Mouse (Mus musculus) small intestine, adult 2 months (tissue): ENCODE results near the gene Dtx1. TPM values are rescaled to one million over a fixed set of nuclear protein-coding genes. Genes with fewer than 3 reads are reported as not detected.

Experiments
- H3K27ac ChIP-seq: fragments of 200-500 bp; 2 replicates; pipeline ENCODE4 v1.5.1; 2012; ENCODE audit warnings: low read depth, low read length, control low read depth, inconsistent platforms; ENCODE audit not compliant: insufficient read depth
- H3K27me3 ChIP-seq: fragments of 200-500 bp; 2 replicates; pipeline ENCODE4 v1.6.1; 2012; ENCODE audit warnings: mild to moderate bottlenecking, moderate library complexity, low read length, inconsistent platforms; ENCODE audit not compliant: control insufficient read depth, insufficient read depth
- H3K36me3 ChIP-seq: fragments of 200-500 bp; 2 replicates; pipeline ENCODE4 v1.6.1; 2012; ENCODE audit warnings: mild to moderate bottlenecking, low read length, control low read depth, inconsistent platforms; ENCODE audit not compliant: control insufficient read depth, insufficient read depth
- H3K4me1 ChIP-seq: fragments of 200-500 bp; 2 replicates; pipeline ENCODE4 v1.6.1; 2012; ENCODE audit warnings: low read length, inconsistent platforms, mixed read lengths; ENCODE audit not compliant: control insufficient read depth, insufficient read depth, insufficient read length
- H3K4me3 ChIP-seq: fragments of 200-500 bp; 2 replicates; pipeline ENCODE4 v1.5.1; 2012; ENCODE audit warnings: low read depth, mild to moderate bottlenecking, control low read depth, inconsistent platforms, low read length, moderate library complexity
- CTCF ChIP-seq: fragments of 200-500 bp; IDR thresholded peaks from 2 replicates; pipeline ENCODE4 v1.5.1; 2012; ENCODE audit warnings: low read depth, mild to moderate bottlenecking, control low read depth, inconsistent platforms, low read length, moderate library complexity, mixed read lengths; ENCODE audit not compliant: insufficient replicate concordance, insufficient read length; ENCODE audit errors: extremely low read depth
- POLR2A ChIP-seq: fragments of 200-500 bp; IDR thresholded peaks from 2 replicates; pipeline ENCODE4 v1.6.1; 2012; ENCODE audit warnings: low read depth, mild to moderate bottlenecking, control low read depth, inconsistent platforms, low read length, moderate library complexity
- WGBS: fragments of 180-500 bp; shearing (Covaris S2); methylation state at CpG from one replicate; pipeline ENCODE4 v1.1.7; 2018; 5-methylcytosine and 5-hydroxymethylcytosine counted together
- polyA plus RNA-seq: library from polyadenylated mRNA; depleted of rRNA; stranded (reverse); fragments of >200 nt; gene quantifications from 2 replicates; pipeline ENCODE4 v1.2.3, GENCODE M21; 2012

The Dtx1 gene
- polyA plus RNA-seq, 1 experiment: 31.1 TPM

- H3K4me1 ChIP-seq: no peaks in the 10 kb centered on the region
- no peak for TF ChIP-seq POLR2A
- no peak for TF ChIP-seq CTCF
- no peak overlapping the region for H3K27ac ChIP-seq
- H3K36me3 ChIP-seq: no peaks in the 10 kb centered on the region
- peaks cover 3% of the 10 kb centered on the region; the same call in 1 of the 2 replicates for H3K27me3 ChIP-seq
- 70% methylated on average over 10 of the region's 10 CpGs for WGBS
- no peak overlapping the region for H3K4me3 ChIP-seq
Observed at GRCm38 (mm10) chr5:120717136-120717535, 5.4 kb upstream of the Dtx1 start.

GRCm38 (mm10) chr5:120714314-120714713 is 2.6 kb upstream of the Dtx1 start:
- TF ChIP-seq CTCF: peak; percentile 88
- TF ChIP-seq POLR2A: no peak
- Histone ChIP-seq H3K27me3 (peaks cover 10% of the 10 kb centered on the region), H3K4me1 (peaks cover 3% of the 10 kb centered on the region; the same call in 1 of the 2 replicates), H3K36me3 (no peaks in the 10 kb centered on the region), H3K27ac (no peak overlapping the region), H3K4me3 (no peak overlapping the region)
- WGBS: 2% methylated on average over 16 of the region's 16 CpGs

- Histone ChIP-seq H3K4me3 (no peak overlapping the region), H3K27me3 (peaks cover 10% of the 10 kb centered on the region), H3K36me3 (no peaks in the 10 kb centered on the region), H3K4me1 (peaks cover 3% of the 10 kb centered on the region; the same call in 1 of the 2 replicates), H3K27ac (no peak overlapping the region)
- TF ChIP-seq CTCF: no peak
- TF ChIP-seq POLR2A: no peak
- 71% methylated on average over 8 of the region's 8 CpGs for WGBS
Observed at GRCm38 (mm10) chr5:120712721-120713120, 994 bp upstream of the Dtx1 start.

- Histone ChIP-seq H3K27ac (no peak overlapping the region), H3K27me3 (peaks cover 10% of the 10 kb centered on the region), H3K36me3 (no peaks in the 10 kb centered on the region), H3K4me3 (peak overlapping the region; percentile 68), H3K4me1 (peaks cover 3% of the 10 kb centered on the region; the same call in 1 of the 2 replicates)
- TF ChIP-seq POLR2A (no peak), CTCF (no peak)
- WGBS: 1% methylated on average over 41 of the region's 43 CpGs
Observed at GRCm38 (mm10) chr5:120711416-120711815, 311 bp downstream of the Dtx1 start.

GRCm38 (mm10) chr5:120710826-120711248 is 890 bp downstream of the Dtx1 start:
- peaks cover 3% of the 10 kb centered on the region; the same call in 1 of the 2 replicates for H3K4me1 ChIP-seq
- no peak overlapping the region for H3K27ac ChIP-seq
- H3K4me3 ChIP-seq: peak overlapping the region; percentile 68
- TF ChIP-seq POLR2A: no peak
- TF ChIP-seq CTCF: no peak
- H3K36me3 ChIP-seq: no peaks in the 10 kb centered on the region
- peaks cover 10% of the 10 kb centered on the region for H3K27me3 ChIP-seq
- 6% methylated on average over 32 of the region's 34 CpGs for WGBS

GRCm38 (mm10) chr5:120710161-120710825 is 1.4 kb downstream of the Dtx1 start:
- Histone ChIP-seq H3K27ac (no peak overlapping the region), H3K27me3 (peaks cover 10% of the 10 kb centered on the region), H3K4me1 (peaks cover 3% of the 10 kb centered on the region; the same call in 1 of the 2 replicates), H3K36me3 (no peaks in the 10 kb centered on the region), H3K4me3 (peak overlapping the region; percentile 68)
- WGBS: 5% methylated on average over 40 of the region's 40 CpGs
- no peak for TF ChIP-seq POLR2A
- no peak for TF ChIP-seq CTCF

- Histone ChIP-seq H3K27me3 (peaks cover 7% of the 10 kb centered on the region), H3K4me1 (peaks cover 3% of the 10 kb centered on the region; the same call in 1 of the 2 replicates), H3K4me3 (no peak overlapping the region), H3K36me3 (no peaks in the 10 kb centered on the region), H3K27ac (no peak overlapping the region)
- TF ChIP-seq POLR2A (no peak), CTCF (no peak)
- 49% methylated on average over 13 of the region's 13 CpGs for WGBS
Observed at GRCm38 (mm10) chr5:120706976-120707375, 4.8 kb downstream of the Dtx1 start.
